Mouse (Mus musculus) heart, postnatal 10 days (tissue): Measurements from ENCODE around the gene Sncg. TPM values are rescaled to one million over a fixed set of nuclear protein-coding genes. Genes with fewer than 3 reads are reported as not detected.
"Not testable (repeated sequence)": the region's sequence is repeated elsewhere in the genome, so short reads cannot be mapped to it uniquely, and the experiment has no call there.

Experiments used
- DNase-seq, 2 experiments: peaks; one replicate each; pipeline ENCODE4 v3.0.0; 2021
- intact Hi-C: fragments of 180-260 bp; cut with DNase I; formaldehyde crosslinking; loops from one replicate; pipeline ENCODE4 v1.15.1; 2025
- total RNA-seq, 2 experiments: library from RNA; stranded (reverse); gene quantifications; 2 replicates each; pipeline ENCODE4 v1.2.3; 2021

Sncg gene
- 1 to 10 TPM; 3.4 to 3.7 TPM for total RNA-seq

DNA sequence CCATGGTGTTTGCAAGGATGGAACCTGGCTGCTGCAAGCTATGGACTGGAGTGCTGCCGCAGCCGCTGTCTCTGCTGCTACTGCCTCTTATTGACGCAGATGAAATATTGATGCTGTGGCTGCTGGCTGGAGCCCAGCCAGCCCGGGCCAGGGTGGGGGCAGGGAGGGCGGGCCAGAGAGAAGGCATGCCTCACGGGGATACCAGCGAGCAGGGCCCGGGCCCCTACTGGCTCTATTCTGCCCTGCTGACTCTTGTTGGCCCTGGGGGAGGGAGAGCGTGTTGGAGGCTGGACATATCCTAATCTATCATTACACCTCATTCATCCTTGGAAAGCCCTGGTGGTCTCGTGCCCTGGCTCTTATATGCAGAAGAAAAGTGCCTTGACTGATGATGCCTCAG, at the start of gene Sncg:
Gene Sncg, minus strand, starts transcription at position 213 of the 400 bp plus-strand sequence.
- intact Hi-C loops = loop anchor here (5.0 kb wide), 1 partner anchor 173 kb away; no protein-coding TSS in a partner anchor
- DNase-seq = no peak

DNA sequence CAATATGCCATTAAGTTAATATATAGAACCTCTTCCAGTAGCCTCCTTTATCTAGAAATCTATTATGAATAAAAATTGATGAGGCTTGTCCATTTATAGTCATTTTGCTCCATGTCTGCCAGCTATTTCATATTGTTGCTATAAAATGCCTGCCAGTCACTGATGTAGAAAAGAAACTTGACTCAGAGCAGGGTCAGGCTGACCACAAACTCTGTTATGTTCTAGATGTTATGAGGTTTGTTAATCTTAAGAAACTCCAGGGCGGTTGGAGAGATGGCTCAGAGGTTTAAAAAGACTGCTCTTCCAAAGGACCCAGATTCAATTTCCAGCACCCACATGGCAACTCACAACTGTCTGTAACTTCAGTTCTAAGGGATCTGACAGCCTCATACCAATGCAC, 46.5 kb upstream of the Sncg start:
- DNase-seq = no peak
- intact Hi-C loops = no loop called here

DNA sequence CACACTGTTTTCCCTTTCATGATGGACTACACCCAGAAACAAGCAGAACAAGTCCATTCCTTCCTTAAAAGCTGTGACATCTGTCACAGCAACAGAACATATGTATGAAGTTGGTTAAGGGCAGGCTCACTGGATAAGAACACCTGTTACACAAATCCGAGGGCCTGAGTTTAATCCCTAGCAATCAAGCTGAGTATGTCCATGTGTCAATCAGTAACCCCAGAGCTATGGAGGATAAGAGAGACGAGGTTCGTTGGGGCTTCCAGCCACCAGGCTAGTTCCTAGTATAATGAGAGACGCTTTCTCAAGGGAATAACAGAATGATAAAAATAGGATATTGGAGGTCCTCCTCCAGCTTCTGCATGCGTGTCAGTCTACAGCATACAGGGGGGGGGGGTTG, 42.9 kb upstream of the Sncg start:
- intact Hi-C loops = no loop called here
- no peak for DNase-seq

- DNase-seq, intact Hi-C loops: not testable (repeated sequence)
Measured at GRCm38 (mm10) chr14:34416946-34417345, 42.4 kb upstream of the Sncg start.

GRCm38 (mm10) chr14:34412164-34412896, 37.7 kb upstream of the Sncg start:
- intact Hi-C loops = no loop called here
- DNase-seq = no peak

DNA sequence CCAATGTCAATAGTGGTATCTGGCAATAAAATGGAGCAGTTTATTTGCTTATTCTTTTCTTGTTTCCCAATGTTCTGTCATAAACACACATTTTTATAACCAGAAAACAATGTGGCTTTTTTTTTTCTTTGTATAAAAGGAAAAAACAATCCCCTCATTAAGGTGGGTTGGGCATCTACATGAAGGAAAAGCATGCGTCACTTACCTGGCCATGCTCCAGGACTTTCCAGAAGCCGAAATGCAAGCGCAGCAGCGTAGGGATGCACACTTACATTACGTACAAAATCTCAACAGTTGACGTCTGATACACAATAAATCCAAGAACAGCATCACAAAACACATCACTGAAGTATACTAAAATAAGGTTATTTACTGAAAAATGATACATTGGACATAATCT, 36.1 kb upstream of the Sncg start:
- intact Hi-C loops = no loop called here
- DNase-seq = no peak

GRCm38 (mm10) chr14:34403424-34403823, 28.8 kb upstream of the Sncg start:
- no peak for DNase-seq
- intact Hi-C loops = no loop called here

DNA sequence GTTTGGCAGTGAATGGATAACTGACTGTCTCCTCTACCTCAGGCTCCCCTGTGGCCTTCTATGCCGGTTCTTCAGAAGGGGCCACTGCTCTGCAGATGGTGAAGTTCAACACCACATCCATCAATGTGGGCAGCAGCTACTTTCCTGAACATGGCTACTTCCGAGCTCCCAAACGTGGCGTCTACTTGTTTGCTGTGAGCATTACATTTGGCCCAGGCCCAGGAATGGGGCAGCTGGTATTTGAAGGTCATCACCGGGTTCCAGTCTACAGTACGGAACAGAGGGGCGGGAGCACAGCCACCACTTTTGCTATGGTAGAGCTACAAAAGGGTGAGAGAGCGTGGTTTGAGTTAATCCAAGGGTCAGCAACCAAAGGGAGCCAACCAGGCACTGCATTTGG, 28.3 kb upstream of the Sncg start:
- peak; percentile 39 to 41 for DNase-seq
- intact Hi-C loops = no loop called here

DNA sequence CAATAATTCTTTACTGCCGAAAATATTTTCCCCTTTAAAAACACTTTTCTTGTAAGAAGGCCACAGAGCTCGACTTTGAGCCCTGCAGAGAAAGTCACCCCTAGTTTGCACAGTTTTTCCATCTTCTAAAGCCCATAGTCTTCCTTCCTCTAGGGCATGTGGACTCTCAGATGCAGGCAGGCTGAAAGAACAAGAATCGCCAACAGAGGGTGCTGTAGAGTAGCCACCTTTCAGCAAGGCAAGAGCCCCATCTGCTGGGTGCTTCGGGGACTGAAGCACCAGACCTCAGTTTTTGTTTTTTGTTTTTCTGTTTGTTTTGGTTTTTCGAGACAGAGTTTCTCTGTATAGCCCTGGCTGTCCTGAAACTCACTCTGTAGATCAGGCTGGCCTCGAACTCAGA, 26.5 kb upstream of the Sncg start:
- intact Hi-C loops = loop anchor here (1.0 to 2.0 kb wide), 2 partner anchors 29 to 128 kb away; no protein-coding TSS in a partner anchor
- peak; percentile 76 to 91 for DNase-seq

DNA sequence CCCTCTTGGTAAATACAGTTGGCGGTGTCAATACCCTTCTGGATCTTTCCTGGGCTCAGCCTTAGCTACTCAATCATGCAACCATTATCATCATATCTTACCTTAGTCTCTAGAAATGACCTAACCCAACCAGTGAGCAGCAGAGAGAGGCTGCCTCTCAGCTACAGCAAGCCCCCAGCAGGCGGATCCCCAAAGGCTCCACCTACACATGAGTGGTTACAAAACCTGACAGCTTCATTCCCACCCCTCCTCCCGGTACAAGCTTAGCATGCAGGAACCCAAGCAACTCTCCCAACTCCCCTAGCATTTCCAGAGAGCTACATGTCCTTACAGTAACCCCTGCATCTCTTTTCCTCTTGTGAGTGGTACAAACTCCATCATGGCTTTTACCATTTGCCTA, 25.4 kb upstream of the Sncg start:
- intact Hi-C loops = loop anchor here (2.0 kb wide), 1 partner anchor 127 kb away; no protein-coding TSS in a partner anchor
- DNase-seq = no peak

- no peak for DNase-seq
- intact Hi-C loops = loop anchor here (5.0 kb wide), 1 partner anchor 42 kb away; the partner anchor contains the start of gene Fam25c
Measured at GRCm38 (mm10) chr14:34399301-34399700, 24.7 kb upstream of the Sncg start.

DNA sequence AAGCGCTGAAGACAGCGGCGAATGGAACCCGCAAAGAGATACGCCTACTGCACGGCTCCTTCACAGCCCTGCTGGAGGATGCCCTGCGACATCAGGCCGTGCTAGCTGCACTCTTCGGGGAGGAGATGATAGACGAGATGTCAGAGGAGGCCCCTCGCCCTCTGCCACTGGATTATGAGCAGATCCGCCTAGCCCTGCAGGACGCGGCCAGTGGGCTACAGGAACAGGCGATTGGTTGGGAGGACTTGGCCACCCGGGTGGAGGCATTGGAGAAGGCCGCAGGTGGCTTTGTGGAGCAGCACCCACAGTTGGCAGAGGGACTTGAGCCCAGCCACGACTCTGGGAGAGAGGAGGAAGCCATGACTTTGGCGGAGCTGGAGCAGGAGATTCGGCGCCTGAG, 24.3 kb upstream of the Sncg start:
- intact Hi-C loops = loop anchor here (5.0 kb wide), 1 partner anchor 42 kb away; the partner anchor contains the start of gene Fam25c
- no peak for DNase-seq

- intact Hi-C loops = loop anchor here (5.0 kb wide), 1 partner anchor 41 kb away; the partner anchor contains the start of gene Fam25c
- DNase-seq = no peak
Measured at GRCm38 (mm10) chr14:34397871-34398270, 23.3 kb upstream of the Sncg start.

DNA sequence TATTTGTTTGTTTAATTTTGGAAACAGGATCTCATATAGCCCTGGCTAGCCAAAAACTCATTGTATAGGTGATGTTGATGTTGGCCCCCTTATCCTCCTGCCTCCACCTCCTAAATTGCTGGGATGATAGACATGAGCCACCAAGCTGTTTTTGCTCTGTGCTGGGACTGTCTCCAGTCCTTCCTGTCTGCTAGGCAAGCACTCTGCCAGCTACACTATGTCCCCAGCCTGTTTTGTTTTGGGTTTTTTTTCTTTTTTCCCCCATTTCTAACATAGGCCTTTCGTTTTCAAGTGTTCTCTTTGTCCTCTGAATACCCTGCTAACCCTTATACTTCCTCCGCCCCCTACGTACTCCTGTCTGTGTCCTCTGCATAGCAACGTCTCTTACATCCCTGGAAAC, 18.7 kb upstream of the Sncg start:
- intact Hi-C loops = no loop called here
- DNase-seq = no peak

DNA sequence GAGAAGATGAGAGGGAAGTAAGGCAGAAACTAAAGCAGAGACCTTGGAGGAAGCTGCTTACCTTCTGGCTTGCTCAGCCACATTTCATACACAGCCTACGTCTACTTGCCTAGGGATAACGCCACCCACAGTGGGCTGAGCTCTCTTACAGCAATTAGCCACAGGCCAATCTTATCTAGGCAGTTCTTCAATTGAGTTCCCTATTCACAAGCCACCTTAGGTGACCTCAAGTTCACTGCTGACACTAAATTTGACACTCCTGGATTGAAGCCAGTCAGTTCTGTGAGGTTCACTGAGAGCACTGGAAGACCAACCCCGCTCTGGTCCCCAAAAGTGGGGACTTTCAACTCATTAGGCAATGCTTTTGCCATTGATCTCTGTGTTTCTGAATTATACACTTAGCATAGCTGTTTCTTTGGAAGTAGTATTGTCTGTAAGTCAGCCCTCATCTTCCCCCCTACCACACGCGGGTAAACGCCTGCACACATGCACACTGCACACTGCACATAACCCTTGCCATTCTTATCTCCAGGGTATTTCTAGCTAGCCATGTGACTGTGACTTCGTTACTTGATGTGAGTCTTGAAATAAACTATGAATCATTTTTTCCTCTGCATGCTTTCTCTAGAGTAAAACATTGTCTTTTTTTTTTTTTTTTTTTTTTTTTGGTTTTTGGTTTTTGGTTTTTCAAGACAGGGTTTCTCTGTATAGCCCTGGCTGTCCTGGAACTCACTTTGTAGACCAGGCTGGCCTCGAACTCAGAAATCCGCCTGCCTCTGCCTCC, 8.5 kb upstream of the Sncg start:
- intact Hi-C loops = no loop called here
- DNase-seq = no peak

- intact Hi-C loops = loop anchor here (5.0 kb wide), 1 partner anchor 124 kb away; the partner anchor contains the start of gene Bmpr1a
- DNase-seq = peak; percentile 72 to 76
Measured at GRCm38 (mm10) chr14:34378560-34379331, 4.2 kb upstream of the Sncg start.

DNA sequence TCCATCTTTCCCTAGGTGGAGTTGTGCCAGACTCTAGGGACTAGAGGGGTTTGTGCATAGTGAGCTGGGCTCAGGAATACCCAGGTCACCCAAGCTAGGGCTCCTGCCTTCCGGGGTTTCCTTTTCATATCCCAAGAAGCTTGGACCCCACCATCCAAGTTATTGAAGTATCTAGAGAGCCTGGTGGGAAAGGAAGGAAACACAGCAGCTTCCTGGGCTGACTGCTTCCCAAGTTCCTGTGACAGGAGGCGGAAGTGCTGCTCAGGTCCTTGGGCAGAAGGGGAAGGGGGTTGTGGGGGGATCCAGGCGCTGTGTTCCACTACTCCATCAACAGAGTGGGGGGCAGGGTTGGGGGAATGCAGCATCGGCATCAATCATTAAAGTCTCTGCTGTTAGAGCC, 2.5 kb upstream of the Sncg start:
- intact Hi-C loops = loop anchor here (5.0 kb wide), 1 partner anchor 125 kb away; the partner anchor contains the start of gene Bmpr1a
- DNase-seq = no peak

DNA sequence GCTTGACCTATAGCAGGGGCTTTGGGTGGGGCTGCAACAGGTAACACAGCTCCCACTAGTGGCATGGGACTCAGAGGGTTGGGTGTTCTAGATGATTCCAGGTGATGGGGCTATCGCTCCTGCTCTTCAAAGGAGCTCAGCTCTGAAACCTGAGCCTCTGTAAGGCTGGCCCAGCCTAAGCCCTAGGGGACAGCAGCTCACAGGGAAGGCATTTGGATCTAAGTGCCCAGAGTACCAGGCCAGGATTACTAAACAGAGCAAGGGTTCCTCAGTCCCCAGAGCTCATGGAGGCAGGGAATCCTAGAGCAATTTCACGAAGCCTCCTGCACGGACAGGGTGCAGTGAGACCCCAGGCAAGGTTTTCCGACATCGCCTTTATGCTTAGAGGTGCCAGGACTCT, 1.4 kb upstream of the Sncg start:
- intact Hi-C loops = loop anchor here (5.0 kb wide), 1 partner anchor 126 kb away; the partner anchor contains the start of gene Bmpr1a

DNA sequence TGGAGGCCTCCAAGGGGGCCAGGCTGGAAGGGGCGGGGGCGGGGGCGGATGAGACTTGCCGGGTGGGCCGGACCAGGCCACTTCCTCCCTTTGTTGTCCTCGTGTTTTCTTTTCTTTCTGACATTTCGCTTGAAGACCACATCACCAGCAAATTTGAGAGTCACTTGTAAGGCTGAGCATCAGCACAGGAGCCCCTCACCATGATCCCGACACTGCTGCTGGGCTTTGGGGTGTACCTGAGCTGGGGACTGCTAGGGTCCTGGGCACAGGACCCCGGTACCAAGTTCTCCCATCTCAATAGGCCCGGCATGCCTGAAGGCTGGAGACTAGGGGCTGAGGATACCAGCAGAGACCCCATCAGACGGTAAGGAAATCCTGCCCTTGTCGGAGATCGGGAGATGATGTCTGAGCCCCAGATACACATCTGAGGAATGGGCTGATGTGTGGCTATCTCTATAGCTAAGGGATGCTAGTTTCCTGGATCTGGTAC, 871 bp upstream of the Sncg start, which contains the start of gene Mmrn2:
Gene Mmrn2, plus strand, starts transcription at position 51 of the 490 bp plus-strand sequence.
- no peak for DNase-seq
- intact Hi-C loops = loop anchor here (5.0 kb wide), 1 partner anchor 127 kb away; the partner anchor contains the start of gene Bmpr1a

More for the DNA sequence above, 1.4 kb upstream of the Sncg start:
- DNase-seq = no peak

- intact Hi-C loops = loop anchor here (5.0 kb wide), 1 partner anchor 174 kb away; no protein-coding TSS in a partner anchor
- no peak for DNase-seq
Measured at GRCm38 (mm10) chr14:34373581-34373980, 1.0 kb downstream of the Sncg start.
